Mouse (Mus musculus) lung, postnatal 36 days (tissue): ENCODE data around the gene Cyb5b.
"Not testable (repeated sequence)": the region's sequence is repeated elsewhere in the genome, so short reads cannot be mapped to it uniquely, and the experiment has no call there.

ENCODE experiments used
- DNase-seq: peaks from one replicate; pipeline ENCODE4 v3.0.0; 2022; ENCODE audit warnings: mixed read lengths

Gene Cyb5b

DNA sequence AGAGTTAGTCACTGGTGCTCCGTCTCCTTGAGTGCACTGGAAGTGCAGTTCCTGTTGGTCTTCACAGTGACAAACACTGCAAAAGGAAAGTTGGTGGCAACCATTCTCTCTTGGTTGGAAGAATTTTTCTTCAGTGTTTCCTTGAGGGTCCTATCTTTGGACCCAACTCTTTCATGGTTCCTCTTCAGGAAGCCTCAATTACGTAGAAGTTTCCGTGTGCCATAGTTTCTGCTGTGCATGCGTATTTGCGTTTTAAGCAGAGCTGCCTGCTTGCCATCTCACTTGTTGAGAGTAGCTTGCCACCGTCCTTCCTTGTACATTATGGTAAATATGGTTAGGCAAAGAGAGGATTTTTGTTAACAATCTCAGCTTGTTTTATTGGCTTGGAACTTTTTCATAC is 30.7 kb downstream of the Cyb5b start:
- no peak for DNase-seq

GRCm38 (mm10) chr8:107184996-107185395 is 34.6 kb downstream of the Cyb5b start:
- DNase-seq = peak; percentile 69

DNA sequence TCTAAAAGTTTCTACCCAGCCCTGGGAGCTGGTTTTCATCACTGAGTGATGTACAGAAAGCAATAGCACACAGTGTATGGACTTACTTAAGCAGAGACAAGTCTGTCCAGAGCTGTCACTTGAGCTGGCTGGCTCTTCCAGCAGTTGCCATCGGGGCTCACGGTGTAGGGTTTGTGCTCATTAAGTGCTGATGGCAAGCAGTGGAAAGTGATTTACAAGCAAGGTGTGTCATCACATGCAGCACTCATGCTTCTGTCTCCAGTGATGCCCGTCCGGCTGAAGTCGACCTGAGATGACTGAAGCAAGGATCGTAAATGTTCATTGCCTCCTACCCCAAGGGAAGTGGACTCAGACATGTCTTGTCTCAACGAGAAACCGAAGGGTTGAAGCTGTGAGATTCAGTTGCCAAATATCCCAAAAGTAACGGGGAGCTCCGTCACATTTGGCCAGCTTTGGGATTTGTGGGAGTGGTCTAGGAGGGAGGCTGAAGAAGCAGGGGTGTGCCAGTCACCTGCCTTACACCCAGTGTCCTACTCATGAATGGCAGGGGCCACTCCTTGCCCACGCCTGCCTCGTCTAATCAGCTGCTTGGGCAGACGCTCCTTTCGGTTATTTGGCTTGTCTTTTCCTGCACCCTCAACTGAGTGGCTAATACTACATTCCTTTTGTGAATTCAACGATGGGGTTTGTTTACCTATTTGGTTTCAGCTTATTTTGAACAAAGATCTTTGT is 36.4 kb downstream of the Cyb5b start:
- no peak for DNase-seq

- no peak for DNase-seq
These were observed 37.2 kb downstream of the Cyb5b start for GRCm38 (mm10) chr8:107187631-107188030.

GRCm38 (mm10) chr8:107192631-107193030 is 42.2 kb downstream of the Cyb5b start:
- DNase-seq = peak; percentile 40

- DNase-seq = no peak
These were observed 42.9 kb downstream of the Cyb5b start for GRCm38 (mm10) chr8:107193331-107193730.

GRCm38 (mm10) chr8:107194786-107195451 is 44.5 kb downstream of the Cyb5b start:
- DNase-seq = no peak

- no peak for DNase-seq
These were observed 47.7 kb downstream of the Cyb5b start for GRCm38 (mm10) chr8:107197901-107198826.

DNA sequence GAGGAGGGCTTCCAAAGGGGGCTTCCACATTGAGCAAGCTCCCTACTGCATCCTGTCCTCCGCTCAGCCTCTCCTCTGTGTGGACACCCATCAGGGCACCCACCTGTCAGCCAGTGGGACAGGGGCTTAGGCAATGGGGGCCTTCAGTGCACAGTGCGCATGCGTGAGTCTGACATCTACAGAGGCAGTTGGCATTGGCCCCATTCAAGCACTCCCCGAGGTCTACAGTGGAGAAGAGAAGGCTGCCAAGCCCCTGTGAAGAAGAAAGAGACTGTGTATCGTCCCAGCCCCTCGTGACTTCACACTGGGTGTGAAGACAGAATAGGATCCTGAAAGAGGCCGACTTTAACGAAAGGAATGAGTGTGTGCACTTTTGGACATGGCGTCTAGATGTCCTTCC is 54.7 kb downstream of the Cyb5b start:
- DNase-seq = no peak

- DNase-seq = peak; percentile 79
These were observed 55.5 kb downstream of the Cyb5b start for GRCm38 (mm10) chr8:107205701-107206561.

DNA sequence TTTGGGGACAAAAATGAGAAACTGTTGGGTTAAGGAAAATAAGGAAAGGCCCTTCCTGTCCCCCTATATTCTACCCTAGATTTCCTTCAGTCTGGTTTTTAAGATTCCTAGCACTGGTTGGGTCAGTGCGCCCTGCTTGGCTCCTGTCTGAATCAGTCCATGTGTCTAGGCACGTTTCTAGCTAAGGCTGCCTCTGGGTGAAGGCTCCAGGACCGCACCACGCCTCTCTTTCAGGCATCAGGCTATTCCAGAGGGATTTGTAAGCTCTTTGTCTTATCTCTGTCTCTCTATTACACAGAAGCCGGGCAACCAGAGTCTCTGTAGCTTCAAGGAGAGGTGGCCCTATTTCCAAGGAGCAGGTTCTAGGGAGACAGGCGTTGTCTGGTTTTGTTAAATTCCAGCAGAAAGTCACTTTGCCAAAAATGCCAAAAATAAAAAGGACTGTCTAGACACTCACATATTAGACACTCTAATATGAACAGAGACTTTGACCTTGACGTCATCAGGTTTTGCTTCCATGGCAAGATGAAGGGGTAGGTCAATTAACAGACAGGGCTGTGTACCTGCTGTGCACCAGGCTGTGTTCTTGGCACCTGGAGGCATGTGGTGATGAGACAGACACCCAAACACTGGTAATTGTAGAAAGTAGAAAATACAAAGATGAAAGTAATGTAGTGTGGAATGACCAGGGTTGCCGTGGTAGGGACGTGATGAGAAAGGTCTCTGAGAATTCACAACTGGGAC is 56.5 kb downstream of the Cyb5b start:
- no peak for DNase-seq

GRCm38 (mm10) chr8:107209185-107209584 is 58.7 kb downstream of the Cyb5b start:
- DNase-seq = peak; percentile 3

DNA sequence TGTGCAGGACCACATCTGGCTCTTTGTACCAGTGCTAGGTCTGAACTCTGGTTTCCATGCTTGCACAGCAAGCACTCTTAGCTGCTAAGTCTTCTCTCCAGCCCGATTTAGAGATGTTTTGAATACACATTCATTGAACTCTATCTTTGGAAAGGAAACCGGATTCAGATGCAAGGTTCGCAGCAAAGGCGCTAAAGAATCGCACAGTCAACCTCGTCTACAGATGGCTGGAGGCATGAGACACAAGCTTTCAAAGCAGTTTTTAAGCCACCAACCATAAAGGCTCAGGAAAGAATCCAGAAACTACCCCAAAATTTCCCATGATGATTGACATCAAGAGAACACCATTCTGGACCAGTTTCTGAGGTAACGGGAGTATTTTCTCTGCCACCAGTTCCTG is 61.6 kb downstream of the Cyb5b start:
- DNase-seq = no peak

DNA sequence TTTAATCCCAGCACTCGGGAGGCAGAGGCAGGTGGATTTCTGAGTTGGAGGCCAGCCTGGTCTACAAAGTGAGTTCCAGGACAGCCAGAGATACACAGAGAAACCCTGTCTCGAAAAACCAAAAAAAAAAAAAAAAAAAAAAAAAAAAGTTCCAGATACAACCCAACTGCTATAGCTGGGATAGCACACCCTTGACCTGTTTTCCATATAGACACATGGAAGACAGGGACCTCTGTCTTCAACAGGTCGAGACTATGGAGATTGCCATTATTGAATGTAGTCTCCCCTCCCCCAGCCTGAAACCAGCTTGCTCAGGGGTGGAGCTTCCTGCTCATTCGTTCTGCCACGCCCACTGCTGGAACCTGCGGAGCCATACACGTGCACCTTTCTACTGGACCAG is 66.8 kb downstream of the Cyb5b start:
- not testable (repeated sequence) for DNase-seq

DNA sequence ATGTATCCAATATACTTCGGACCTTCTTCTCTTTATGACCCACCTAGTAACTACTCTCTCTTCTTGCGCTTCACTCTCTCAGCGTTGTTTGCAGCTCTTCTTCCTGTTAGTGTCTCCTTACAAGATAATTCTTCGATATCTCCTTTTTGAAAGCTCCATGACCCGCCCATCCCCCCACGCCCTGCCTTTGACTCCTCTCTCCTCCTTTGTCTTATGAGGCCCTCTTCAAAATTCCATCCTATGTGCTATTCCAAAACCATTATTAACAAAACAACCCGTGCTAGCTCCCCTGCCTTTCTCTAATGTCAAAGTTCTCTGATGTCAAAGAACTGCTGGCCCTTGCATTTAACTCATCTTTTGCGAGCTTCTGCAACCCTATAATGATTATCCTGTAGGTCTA is 67.7 kb downstream of the Cyb5b start:
- no peak for DNase-seq

- no peak for DNase-seq
These were observed 68.6 kb downstream of the Cyb5b start for GRCm38 (mm10) chr8:107219078-107219477.

- DNase-seq = peak; percentile 21
These were observed 71.7 kb downstream of the Cyb5b start for GRCm38 (mm10) chr8:107221924-107222851.

DNA sequence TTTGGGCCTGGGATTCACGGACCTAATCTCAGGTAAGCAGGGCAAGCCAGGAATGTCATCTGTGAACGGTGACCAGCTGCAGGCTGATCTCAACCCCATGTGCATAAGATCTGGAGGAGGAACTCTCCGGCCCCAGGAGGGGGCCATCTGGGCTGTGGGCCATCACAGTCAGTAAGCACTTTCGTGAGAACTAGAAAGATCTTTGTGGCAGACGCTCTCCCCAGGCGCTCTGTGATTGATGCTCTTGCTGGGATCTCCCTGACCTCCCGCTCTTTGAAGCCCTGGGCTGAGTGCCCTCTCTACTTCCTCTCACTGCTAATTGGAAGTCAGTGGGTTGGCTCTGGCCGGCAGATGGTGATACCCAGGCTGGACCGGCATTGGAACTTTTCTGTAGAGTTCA is 75.7 kb downstream of the Cyb5b start:
- DNase-seq = peak; percentile 29

DNA sequence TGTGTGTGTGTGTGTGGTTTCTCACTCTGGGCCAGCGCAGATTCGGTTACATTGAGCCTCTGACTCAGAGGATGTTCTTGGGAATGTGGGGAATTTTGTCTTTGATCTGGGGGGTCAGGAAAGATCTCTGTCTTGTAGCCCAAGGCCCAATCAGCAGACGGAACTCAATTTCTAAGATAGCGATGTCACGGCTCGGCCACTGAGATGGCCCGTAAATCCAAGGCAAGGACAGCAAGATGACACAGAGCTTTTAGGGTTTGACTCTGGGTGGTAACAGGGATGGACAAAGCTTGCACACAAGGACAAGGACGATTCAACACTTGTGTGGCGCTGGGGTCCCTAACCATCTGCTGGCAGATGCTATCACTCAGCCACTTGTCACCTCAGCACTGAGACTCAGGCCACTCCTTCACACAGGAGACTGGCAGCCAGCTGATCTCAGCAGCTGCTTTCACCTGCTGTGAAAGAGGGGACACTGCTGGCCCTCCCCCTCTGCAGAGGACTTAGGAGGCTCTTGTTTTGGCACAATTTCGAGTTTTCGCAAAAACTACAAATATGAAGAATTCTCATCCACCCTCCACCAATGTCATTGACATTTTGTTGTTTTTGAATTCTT is 76.7 kb downstream of the Cyb5b start:
- DNase-seq = no peak

DNA sequence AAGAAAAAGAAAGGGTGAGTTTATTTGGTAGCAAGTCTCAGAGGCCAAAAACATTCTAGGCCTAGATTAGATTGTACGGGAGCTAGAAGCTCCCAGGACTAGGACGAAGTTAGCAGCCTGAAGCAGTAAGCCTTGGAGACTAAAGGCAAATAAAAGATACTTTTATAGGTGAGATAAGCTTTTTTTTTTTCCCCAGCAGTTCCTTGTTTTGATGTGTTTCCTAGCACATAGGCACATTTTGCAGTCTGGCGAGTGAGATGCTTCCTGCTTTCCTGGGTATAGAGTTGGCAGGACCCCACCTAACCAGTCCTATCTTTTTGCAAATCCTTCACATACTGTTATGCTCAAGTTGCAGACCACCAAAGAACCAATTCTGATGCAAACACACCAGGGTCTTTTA is 82.8 kb downstream of the Cyb5b start:
- no peak for DNase-seq
